Mouse (Mus musculus) layer of hippocampus, adult 9-10 months (tissue): ENCODE data around the gene Nod2.
"Not testable (repeated sequence)": the region's sequence is repeated elsewhere in the genome, so short reads cannot be mapped to it uniquely, and the experiment has no call there.

Experiments
- DNase-seq: peaks from one replicate; pipeline ENCODE4 v3.0.0; 2022; ENCODE audit warnings: low spot score

Gene Nod2

GRCm38 (mm10) chr8:88633343-88633765 lies 13.8 kb upstream of the Nod2 start:
- no peak for DNase-seq

GRCm38 (mm10) chr8:88635474-88636397 lies 11.4 kb upstream of the Nod2 start, which contains the start of gene Snx20:
Gene Snx20 (minus strand): TSS chr8:88636128.
- no peak for DNase-seq

- no peak for DNase-seq
Observed at GRCm38 (mm10) chr8:88637092-88638000, 9.8 kb upstream of the Nod2 start.

GRCm38 (mm10) chr8:88638908-88639307 lies 8.2 kb upstream of the Nod2 start:
- no peak for DNase-seq

- no peak for DNase-seq
Observed at GRCm38 (mm10) chr8:88642734-88643564, 4.2 kb upstream of the Nod2 start.

GRCm38 (mm10) chr8:88648322-88648721 lies 1.2 kb downstream of the Nod2 start:
- DNase-seq: no peak

- no peak for DNase-seq
Observed at GRCm38 (mm10) chr8:88650016-88650708, 3.0 kb downstream of the Nod2 start.

GRCm38 (mm10) chr8:88651122-88651521 lies 4.0 kb downstream of the Nod2 start:
- not testable (repeated sequence) for DNase-seq

- peak; percentile 37 for DNase-seq
Observed at GRCm38 (mm10) chr8:88655334-88655733, 8.2 kb downstream of the Nod2 start.

- no peak for DNase-seq
Observed at GRCm38 (mm10) chr8:88659873-88660272, 12.8 kb downstream of the Nod2 start.

GRCm38 (mm10) chr8:88662401-88662821 lies 15.3 kb downstream of the Nod2 start:
- DNase-seq: no peak

- DNase-seq: no peak
Observed at GRCm38 (mm10) chr8:88664121-88664520, 17.0 kb downstream of the Nod2 start.

- DNase-seq: no peak
Observed at GRCm38 (mm10) chr8:88664947-88665346, 17.8 kb downstream of the Nod2 start.

- no peak for DNase-seq
Observed at GRCm38 (mm10) chr8:88666435-88666834, 19.3 kb downstream of the Nod2 start.

GRCm38 (mm10) chr8:88668400-88669086 lies 21.4 kb downstream of the Nod2 start:
- peak; percentile 39 for DNase-seq

GRCm38 (mm10) chr8:88670782-88671181 lies 23.7 kb downstream of the Nod2 start:
- DNase-seq: no peak

- no peak for DNase-seq
Observed at GRCm38 (mm10) chr8:88671575-88671974, 24.5 kb downstream of the Nod2 start.

- DNase-seq: no peak
Observed at GRCm38 (mm10) chr8:88673859-88674258, 26.7 kb downstream of the Nod2 start.

- no peak for DNase-seq
Observed at GRCm38 (mm10) chr8:88675372-88676165, 28.5 kb downstream of the Nod2 start.

- DNase-seq: no peak
Observed at GRCm38 (mm10) chr8:88677071-88677470, 30.0 kb downstream of the Nod2 start.
